Mouse (Mus musculus): ENCODE data around the gene Efl1.

- no peak for TF ChIP-seq CTCF (IDR thresholded peaks at IDR 0.05 in 2 of 3, conservative IDR thresholded peaks at IDR 0.05 in 1 of 3; ENCODE audit: control insufficient read depth in 1 of 3, insufficient read depth in 1 of 3, low read depth in 2 of 3, low read length in 3 of 3, poor library complexity in 1 of 3, severe bottlenecking in 1 of 3)
- TF ChIP-seq MEF2A (IDR thresholded peaks at IDR 0.05; ENCODE audit: extremely low read depth, insufficient replicate concordance, low read depth, low read length, poor library complexity, severe bottlenecking): no peak
These were observed 43.0 kb upstream of the Efl1 start for GRCm38 (mm10) chr7:82605425-82605824.

Measured in MEL (cell line).